Mouse (Mus musculus) C2C12 (cell line): ENCODE measurements around the gene Prtn3.

Experiments used
- CEBPB ChIP-seq: IDR thresholded peaks from one replicate; pipeline ENCODE4 v1.6.1; 2011; ENCODE audit warnings: low read depth, mild to moderate bottlenecking, control low read depth, moderate library complexity
- CTCF ChIP-seq: IDR thresholded peaks from one replicate; pipeline ENCODE4 v1.5.1; 2011; ENCODE audit not compliant: control insufficient read depth, insufficient read depth, insufficient read length
- MYOG ChIP-seq: IDR thresholded peaks from one replicate; pipeline ENCODE4 v1.6.1; 2011; ENCODE audit not compliant: control insufficient read depth, insufficient read length; ENCODE audit errors: extremely low read depth

- no peak for TF ChIP-seq CTCF
- TF ChIP-seq CEBPB = no peak
- TF ChIP-seq MYOG = no peak
These were observed 41.8 kb downstream of the Prtn3 start for GRCm38 (mm10) chr10:79916081-79916480.
